Mouse (Mus musculus) cerebellum, adult 8-10 months (tissue): Measurements from ENCODE around the gene Myrfl.

Source experiments
- DNase-seq: peaks from one replicate; pipeline ENCODE4 v3.0.0; 2022

The Myrfl gene

GRCm38 (mm10) chr10:116896336-116897177 is at the start of gene Myrfl:
Gene Myrfl (minus strand): TSS chr10:116896919.
- DNase-seq = no peak

- DNase-seq = no peak
These were observed 48.2 kb upstream of the Myrfl start for GRCm38 (mm10) chr10:116944940-116945339.

DNA sequence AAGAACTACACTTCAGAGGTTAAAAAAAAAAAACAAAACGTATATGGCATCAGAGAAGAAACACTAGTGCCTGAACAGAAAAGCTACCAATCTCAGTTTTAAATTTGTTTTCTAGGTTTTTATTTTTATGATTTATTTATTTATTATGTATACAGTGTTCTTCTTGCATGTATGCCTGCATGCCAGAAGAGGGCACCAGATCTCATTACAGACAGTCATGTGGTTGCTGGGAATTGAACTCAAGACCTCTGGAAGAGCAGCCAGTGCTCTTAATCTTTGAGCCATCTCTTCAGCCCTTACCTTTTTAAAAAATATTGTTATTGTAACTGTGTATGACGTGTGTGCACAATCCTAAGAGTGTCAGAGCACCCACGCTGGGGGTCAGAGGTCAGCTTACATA is 47.4 kb upstream of the Myrfl start:
- DNase-seq = no peak

- no peak for DNase-seq
These were observed 46.3 kb upstream of the Myrfl start for GRCm38 (mm10) chr10:116943025-116943424.

- no peak for DNase-seq
These were observed 38.3 kb upstream of the Myrfl start for GRCm38 (mm10) chr10:116935028-116935427.

DNA sequence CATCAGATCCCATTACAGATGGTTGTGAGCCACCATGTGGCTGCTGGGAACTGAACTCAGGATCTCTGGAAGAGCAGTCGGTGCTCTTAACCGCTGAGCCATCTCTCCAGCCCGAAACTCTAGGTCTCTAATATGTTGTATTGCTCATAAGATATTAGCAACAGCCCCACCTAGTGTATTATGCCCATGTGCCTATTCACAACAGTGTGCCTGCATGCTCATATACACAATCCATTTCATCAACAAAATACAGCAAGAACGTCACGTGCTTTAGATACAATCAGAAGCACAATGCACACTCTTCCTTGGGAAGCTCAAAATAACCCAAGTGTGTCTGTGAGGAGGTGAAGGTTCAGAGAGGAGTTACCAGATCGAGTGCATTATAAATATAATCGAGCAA is 37.1 kb upstream of the Myrfl start:
- no peak for DNase-seq

GRCm38 (mm10) chr10:116932418-116932817 is 35.7 kb upstream of the Myrfl start:
- no peak for DNase-seq

GRCm38 (mm10) chr10:116931497-116932179 is 34.9 kb upstream of the Myrfl start:
- no peak for DNase-seq

DNA sequence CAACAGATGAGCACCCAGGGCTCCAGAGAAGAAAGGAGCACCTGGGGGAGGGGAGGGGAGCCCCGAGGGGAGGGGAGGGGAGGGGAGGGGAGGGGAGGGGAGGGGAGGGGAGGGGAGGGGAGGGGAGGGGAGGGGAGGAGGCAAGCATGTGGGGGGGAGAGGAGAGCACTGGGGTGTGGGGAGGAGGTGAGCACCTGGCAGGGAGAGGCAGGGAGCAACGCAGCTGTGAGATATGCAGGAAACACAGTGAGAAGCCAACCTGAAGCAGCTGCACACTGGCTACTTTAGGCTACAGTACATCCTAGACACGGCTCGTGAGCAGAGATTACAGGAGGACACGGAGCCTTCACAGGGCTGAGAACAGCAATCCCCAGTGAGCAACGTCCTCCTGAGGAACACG is 34.2 kb upstream of the Myrfl start:
- DNase-seq = no peak

- no peak for DNase-seq
These were observed 33.8 kb upstream of the Myrfl start for GRCm38 (mm10) chr10:116930506-116930905.

DNA sequence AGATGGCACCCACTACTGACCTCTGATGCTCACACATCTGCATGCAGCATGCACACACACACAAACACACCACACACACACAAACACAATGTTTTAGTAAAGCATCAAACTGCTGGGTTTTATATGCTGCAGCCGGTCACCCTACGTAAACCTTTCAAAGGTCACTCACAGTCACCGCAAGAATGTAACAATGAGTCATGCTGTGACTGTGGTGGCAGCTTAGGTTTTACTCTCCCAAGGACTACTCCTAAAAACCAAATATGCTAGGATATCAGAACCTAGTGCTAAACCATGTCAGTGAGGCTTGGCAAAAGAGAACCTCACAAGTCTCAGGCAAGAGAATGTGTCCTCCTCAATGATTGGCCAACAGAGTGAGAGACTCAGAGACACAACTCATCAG is 32.1 kb upstream of the Myrfl start:
- no peak for DNase-seq

DNA sequence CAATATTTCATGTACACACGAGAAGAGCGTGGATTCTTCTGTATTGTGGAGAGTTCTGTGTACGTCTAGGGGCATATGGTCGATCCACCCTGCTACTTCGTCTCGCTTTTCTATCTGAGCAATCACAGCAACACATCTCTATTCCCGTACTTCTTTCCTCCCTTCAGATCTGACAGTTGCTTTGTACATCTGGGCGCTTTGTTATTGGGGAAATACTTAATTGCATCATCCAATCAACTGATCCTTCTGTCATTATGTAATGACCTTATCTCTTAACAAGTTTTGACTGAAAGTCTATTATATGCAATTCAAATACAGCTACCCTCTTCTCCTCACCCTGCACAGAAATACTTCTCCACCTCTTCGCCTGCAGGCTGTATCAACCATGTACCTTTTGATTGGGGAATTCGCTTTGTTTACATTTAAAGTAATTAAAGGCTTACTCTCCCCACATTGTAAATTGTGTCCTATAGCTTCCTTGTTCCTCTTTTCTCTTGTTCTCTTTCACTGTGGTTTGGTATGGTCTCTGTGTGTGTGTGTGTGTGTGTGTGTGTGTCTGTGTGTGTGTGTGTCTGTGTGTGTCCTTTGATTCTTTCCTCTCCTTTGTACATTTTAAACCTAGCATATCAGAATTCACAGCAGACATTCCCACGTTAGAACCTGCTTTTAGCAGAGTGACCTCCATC is 29.9 kb upstream of the Myrfl start:
- no peak for DNase-seq

GRCm38 (mm10) chr10:116923651-116924495 is 27.2 kb upstream of the Myrfl start:
- DNase-seq = no peak

DNA sequence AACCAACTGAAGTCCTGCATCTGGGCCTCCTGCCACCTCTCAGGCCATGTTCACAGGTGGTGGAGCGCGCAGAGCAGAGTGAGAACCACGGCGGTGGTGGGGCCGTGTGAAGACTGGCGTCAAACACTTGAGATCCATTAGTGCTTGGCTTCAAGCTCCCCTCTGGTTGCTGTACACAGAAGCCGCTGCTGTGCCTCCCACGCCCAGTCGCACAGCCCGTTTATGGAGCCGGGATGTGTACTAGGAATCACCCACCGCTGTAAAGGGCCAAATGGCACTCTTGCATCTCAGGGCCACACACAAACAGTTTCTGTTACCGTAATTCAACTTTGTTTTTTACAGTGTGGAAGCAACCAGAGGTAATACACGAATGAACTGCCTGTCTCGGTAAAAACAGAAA is 25.4 kb upstream of the Myrfl start:
- DNase-seq = no peak

DNA sequence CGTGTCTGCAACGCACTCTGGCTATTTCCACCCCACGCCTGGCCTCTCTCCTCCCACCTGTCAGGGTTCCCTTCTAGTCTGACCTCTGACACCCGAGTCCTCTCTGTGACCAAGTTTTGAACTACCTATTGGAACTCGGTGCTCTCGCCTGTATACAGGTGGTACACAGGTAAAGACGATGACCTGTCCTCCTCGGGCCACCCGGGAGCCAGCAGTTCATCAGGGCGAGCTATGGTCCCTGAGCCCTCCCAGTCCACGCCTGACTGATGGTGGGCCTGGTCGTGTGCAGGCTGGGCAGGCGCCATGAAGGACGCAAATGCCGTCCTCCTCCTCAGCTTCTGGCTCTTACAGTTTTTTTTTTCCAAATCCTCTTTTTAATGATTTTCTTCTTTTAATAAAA is 24.7 kb upstream of the Myrfl start:
- DNase-seq = no peak

DNA sequence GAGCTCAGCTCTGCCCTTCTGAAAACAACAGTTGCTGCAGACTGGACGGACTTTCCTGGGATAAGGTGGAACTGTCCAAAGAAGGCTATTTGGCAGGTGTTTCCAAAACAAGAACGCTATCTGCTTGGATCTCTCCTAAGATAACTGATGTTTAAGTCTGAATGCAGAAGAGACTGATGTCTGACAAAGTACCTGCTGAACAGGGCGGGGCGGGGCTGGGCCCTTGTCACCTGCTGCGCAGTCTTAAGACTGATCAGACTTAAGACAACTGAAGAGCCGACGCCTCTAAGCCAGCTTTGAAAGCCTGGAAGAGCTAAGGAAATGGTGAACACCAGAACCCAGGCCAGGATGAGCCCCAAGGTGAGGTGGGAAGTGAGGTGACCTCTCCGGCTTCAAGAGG is 23.9 kb upstream of the Myrfl start:
- no peak for DNase-seq

DNA sequence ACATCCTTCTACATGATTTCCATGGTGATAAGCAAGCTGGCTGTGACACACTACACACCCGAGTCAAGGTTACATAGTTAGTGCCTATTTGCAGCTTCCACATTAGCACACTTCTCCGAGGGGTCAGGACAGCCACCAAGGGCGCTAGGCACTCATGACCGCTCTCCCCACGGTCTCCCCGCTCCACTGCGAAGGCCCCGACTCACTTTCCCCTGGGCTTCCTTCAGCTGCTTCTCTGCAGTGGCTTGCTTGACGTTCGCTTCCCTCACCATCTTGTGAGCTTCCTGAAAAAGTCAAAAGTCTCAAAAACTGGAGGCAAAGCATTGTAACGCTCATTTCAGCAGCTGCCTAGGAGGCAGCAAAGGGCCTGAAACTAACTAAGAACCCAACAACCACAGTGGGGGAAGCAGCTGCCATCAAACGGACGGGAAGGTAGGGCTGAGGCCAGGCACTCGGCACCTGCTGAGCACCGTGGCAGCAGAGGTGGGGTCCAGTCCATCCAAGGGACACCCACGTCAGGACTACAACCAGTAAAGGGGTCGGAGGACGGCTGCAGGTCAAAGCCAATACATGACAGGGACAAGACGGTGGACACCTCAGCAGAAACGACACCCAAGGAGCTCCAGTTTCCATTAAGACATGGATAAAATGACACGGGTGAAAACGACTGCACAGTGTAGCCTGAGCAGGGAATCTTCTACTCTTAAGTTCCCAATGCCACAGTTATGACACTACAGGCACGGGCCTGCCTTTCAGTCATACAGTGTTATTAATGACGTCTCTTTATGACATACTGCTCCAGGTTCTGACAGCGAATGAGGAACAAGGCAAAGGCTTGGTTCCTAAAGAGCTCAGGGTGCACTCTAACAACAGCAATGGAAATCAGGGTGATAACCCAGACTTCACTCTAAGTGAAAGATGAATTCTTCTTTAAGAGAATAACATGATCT is 22.9 kb upstream of the Myrfl start:
- DNase-seq = no peak

DNA sequence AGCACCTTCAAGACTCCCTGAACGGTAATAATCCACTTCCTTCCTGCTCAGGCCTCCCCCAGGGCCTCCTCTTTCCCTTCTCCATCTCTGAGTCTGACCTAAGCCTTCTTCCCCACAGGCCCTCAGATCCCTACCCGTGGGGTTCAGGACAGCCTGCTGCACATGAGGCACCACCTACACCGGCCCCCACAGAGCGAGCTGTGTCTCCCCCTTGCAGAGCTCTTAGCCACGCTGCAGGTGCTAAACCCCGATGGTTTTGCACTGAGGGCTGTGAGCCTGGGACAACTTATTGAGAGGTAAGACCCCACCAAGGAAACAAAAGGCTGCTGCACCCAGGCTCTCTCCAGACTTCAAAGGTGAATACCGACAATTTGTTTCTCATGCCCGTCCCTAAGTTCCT is 19.9 kb upstream of the Myrfl start:
- no peak for DNase-seq

- DNase-seq = no peak
These were observed 18.6 kb upstream of the Myrfl start for GRCm38 (mm10) chr10:116915286-116915685.

DNA sequence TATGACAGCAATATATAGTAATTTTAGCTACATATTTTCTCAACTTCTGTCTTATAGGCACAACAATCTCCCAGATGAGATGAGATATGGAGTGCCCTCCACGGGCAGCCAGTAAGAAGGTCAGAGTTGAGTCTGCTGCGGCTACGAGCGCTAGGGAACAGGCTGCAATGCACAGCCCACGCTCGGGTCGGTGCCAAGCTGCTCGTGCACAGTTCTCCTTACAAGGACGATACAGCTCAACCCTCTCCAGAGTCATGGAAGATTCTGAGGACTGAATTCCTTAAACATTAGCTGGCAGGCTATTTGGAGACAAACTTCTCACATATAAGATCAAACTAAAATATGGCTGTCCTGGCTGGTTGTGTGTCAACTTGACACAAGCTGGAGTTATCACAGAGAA is 17.9 kb upstream of the Myrfl start:
- no peak for DNase-seq

DNA sequence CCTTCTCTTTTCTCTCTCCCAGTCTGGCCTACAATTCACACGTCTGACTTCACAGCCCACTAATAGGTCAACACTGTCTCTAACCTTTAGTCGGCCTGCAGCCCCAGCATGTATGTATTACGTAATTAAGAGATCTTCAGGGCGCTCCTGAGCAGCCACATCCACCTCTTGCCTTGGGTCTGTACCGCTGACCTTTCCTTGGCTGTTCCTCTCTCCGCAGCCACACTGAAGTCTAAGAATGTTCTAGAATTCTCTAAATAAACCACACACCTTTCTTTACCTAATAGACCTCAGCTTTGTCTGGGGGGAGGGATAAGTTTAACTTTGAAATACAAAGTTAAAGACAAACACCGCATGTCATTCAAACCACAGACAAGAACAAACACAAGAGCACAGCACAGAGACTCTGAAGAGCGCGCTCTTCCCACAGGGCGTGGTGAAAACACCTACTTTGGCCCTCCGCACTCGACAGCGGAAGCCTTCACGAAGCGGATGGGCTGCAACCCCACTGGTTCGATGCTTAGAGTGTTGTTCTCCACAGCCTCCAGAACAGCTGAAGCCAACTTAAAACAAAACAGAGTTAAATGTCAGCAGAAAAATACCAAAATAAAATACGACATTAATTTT is 17.0 kb upstream of the Myrfl start:
- no peak for DNase-seq
